Mouse (Mus musculus) limb, embryonic 13.5 days (tissue): ENCODE data around the gene Ppp1cb. TPM values are rescaled to one million over a fixed set of nuclear protein-coding genes. Genes with fewer than 3 reads are reported as not detected.

ENCODE experiments used
- ATAC-seq: fragments of 200-750 bp; cut with Nextera tagmentation; 2 replicates; pipeline ENCODE4 v1.8.0; 2017; ENCODE audit warnings: low read depth, moderate number of reproducible peaks, moderate TSS enrichment; ENCODE audit not compliant: low FRiP score
- H3K27ac ChIP-seq: fragments of 300-500 bp; sonication (generic); 2 replicates; pipeline ENCODE4 v1.5.1; 2015; ENCODE audit warnings: inconsistent platforms, mild to moderate bottlenecking, moderate library complexity
- H3K27me3 ChIP-seq: fragments of 300-500 bp; sonication (generic); 2 replicates; pipeline ENCODE4 v1.6.1; 2015; ENCODE audit warnings: mild to moderate bottlenecking, inconsistent platforms
- H3K36me3 ChIP-seq: fragments of 300-500 bp; sonication (generic); 2 replicates; pipeline ENCODE4 v1.6.1; 2015; ENCODE audit warnings: inconsistent platforms, mild to moderate bottlenecking, moderate library complexity
- H3K4me1 ChIP-seq: fragments of 300-500 bp; sonication (generic); 2 replicates; pipeline ENCODE4 v1.6.1; 2015; ENCODE audit warnings: inconsistent platforms
- H3K4me2 ChIP-seq: fragments of 300-500 bp; sonication (generic); replicated peaks from 2 replicates; pipeline ENCODE4 v1.6.1; 2015; ENCODE audit warnings: inconsistent platforms, mild to moderate bottlenecking, moderate library complexity
- H3K4me3 ChIP-seq: fragments of 300-500 bp; sonication (generic); 2 replicates; pipeline ENCODE4 v1.5.1; 2015; ENCODE audit warnings: moderate library complexity, mild to moderate bottlenecking, inconsistent platforms
- H3K9ac ChIP-seq: fragments of 300-500 bp; sonication (generic); 2 replicates; pipeline ENCODE4 v1.6.1; 2015; ENCODE audit warnings: mild to moderate bottlenecking, inconsistent platforms
- H3K9me3 ChIP-seq: fragments of 300-500 bp; sonication (generic); 2 replicates; pipeline ENCODE4 v1.6.1; 2016; ENCODE audit warnings: inconsistent platforms
- WGBS: fragments of 180-500 bp; shearing (Covaris S2); methylation state at CpG from one replicate; pipeline ENCODE4 v1.1.7; 2015; 5-methylcytosine and 5-hydroxymethylcytosine counted together
- polyA plus RNA-seq: library from polyadenylated mRNA; unstranded; fragments of >200 nt; fragmentation: Nextera tagmentation; extraction: Ambion mirVana; gene quantifications from 2 replicates; pipeline ENCODE4 v1.2.1, GENCODE M21; 2015

Ppp1cb gene
- polyA plus RNA-seq, 1 experiment from 2014 or later: 216 TPM

DNA sequence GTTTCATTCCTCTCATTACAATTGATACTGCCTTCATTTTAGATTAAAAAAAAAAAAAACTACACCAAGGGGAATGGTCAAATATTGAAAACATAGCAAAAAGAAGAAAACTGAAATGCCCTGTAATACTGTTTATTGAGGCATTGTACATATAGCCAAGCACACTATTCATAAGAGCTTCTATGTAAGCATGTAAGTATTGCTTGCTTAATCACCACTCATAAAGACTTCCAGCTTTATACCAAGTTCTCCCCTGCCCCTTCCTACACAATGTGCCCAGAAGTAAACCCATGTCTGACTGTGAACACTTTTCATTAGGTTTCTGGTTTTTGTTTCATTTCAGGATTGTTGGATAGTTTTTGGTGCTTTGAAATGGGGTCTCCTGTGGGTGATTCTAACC is 11.8 kb upstream of the Ppp1cb start:
- H3K27me3 ChIP-seq: no peaks in the 10 kb centered on the region
- no peak for ATAC-seq
- no peaks in the 10 kb centered on the region for H3K36me3 ChIP-seq
- H3K4me2 ChIP-seq: no peak overlapping the region
- H3K4me3 ChIP-seq: no peak overlapping the region
- H3K27ac ChIP-seq: no peak overlapping the region
- H3K9ac ChIP-seq: no peak overlapping the region
- peaks cover 3% of the 10 kb centered on the region; the same call in 1 of the 2 replicates for H3K4me1 ChIP-seq
- no peaks in the 10 kb centered on the region for H3K9me3 ChIP-seq

DNA sequence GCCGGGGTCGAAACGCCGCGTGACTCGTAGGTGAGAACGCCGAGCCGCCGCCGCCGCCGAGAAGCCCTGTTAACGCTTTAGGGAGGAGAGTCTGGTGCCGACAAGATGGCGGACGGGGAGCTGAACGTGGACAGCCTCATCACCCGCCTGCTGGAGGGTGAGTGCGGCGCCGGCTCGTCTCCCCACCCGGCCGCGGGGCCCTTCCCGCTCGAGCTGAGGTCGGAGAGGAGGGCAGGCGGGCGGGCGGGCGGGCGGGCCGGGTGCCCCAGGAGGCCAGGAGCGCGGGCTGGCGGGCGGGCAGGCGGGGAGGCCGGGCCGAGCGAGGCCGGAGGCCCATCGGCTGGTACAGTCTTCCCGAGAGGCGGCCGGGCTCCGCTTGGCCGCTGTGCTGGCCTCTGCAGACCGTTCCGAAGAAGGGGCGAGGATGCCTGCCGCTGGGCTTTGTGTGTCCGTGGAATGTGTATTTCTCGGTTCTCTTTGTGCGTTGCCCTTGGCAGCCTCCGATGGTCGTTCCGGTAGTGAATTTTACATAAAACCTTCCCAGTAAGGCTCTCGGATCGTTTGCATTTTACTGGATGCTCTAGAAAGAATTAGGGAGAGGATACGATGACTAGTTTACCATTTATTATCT is 723 bp downstream of the Ppp1cb start:
- peak overlapping the region; percentile 99 for H3K9ac ChIP-seq
- H3K9me3 ChIP-seq: no peaks in the 10 kb centered on the region
- no peaks in the 10 kb centered on the region for H3K36me3 ChIP-seq
- peak overlapping the region; percentile 100 for H3K27ac ChIP-seq
- WGBS: under 1% methylated on average over 38 of the region's 63 CpGs
- ATAC-seq: peak; percentile 85
- peaks cover 20% of the 10 kb centered on the region; the same call in 1 of the 2 replicates for H3K4me1 ChIP-seq
- H3K27me3 ChIP-seq: no peaks in the 10 kb centered on the region
- H3K4me2 ChIP-seq: peak overlapping the region; percentile 65
- H3K4me3 ChIP-seq: peak overlapping the region; percentile 85

DNA sequence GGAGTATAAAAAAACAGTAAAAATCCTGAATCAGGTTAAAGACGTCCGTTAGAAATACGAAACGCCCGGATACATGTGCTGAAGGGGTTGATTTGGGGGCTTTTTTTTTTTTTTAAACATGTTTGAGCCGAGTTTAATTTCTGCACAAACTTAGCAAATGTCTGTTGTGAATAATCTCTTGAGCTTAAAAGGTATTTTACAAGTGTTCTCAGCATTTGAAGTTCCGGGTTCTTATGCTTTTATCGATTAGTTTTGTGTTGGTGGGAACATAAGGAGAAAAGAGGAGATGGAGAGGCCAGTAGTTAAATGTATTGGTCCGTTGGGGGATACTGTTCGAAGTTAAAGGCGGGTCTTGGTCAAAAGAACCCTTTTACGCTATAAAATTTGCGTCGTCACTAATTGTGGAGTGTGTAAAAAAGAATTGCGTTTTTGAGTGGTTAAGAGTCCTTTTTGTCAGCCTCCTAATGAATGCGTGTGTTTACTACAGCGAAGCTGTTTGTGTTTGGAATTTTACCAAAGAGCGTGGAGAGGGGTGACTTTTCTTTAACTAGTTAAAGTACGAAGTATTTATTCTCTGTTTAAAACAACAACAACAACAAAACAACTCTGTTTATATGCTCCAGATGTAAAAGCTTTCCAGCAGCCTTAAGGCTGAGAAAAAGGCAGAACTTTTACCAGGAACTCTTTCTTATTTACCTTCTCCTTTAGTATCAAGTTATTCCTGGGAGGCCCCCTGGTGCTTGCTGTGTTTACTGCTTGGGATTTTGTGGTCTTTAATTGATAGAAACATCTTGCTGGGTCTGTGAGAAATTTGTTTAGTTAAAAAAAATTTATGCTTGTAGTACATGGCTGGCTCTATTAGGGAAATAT is 1.5 kb downstream of the Ppp1cb start:
- Histone ChIP-seq H3K9me3 (no peaks in the 10 kb centered on the region), H3K4me1 (peaks cover 20% of the 10 kb centered on the region; the same call in 1 of the 2 replicates)
- WGBS: 0% methylated on average over 19 of the region's 19 CpGs

DNA sequence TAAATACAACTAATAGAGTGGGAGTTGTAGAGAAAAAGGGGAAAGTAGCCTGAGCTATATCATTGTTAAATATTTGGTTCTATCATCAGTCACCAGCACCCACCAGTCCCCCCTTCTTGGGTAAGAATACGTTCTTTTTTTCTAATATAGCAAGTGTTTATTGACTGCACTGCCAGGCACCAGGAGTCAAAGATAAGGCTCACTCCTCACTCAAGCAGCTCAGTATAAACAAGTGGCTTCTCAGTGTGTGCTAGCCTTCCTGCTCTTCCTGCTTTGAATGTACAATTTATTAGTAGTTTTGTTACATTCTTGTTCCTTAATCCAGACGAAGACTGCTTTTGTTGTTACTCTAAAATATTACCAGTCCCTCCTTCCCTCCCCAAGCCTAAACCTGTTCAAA is 2.3 kb downstream of the Ppp1cb start:
- 27% methylated on average over 2 of the region's 2 CpGs for WGBS
- H3K4me3 ChIP-seq: peak overlapping the region; percentile 29
- no peaks in the 10 kb centered on the region for H3K27me3 ChIP-seq
- no peaks in the 10 kb centered on the region for H3K9me3 ChIP-seq
- H3K27ac ChIP-seq: no peak overlapping the region
- peaks cover 20% of the 10 kb centered on the region; the same call in 1 of the 2 replicates for H3K4me1 ChIP-seq
- peak overlapping the region; percentile 65 for H3K4me2 ChIP-seq
- no peak overlapping the region; the same call in 1 of the 2 replicates for H3K9ac ChIP-seq
- no peaks in the 10 kb centered on the region for H3K36me3 ChIP-seq
- no peak for ATAC-seq

More for the DNA sequence above, 1.5 kb downstream of the Ppp1cb start:
- peak overlapping the region; percentile 85 for H3K4me3 ChIP-seq
- peak overlapping the region; percentile 65 for H3K4me2 ChIP-seq
- no peaks in the 10 kb centered on the region for H3K27me3 ChIP-seq
- ATAC-seq: no peak
- H3K36me3 ChIP-seq: no peaks in the 10 kb centered on the region
- H3K27ac ChIP-seq: peak overlapping the region; percentile 100
- peak overlapping the region; percentile 99 for H3K9ac ChIP-seq

DNA sequence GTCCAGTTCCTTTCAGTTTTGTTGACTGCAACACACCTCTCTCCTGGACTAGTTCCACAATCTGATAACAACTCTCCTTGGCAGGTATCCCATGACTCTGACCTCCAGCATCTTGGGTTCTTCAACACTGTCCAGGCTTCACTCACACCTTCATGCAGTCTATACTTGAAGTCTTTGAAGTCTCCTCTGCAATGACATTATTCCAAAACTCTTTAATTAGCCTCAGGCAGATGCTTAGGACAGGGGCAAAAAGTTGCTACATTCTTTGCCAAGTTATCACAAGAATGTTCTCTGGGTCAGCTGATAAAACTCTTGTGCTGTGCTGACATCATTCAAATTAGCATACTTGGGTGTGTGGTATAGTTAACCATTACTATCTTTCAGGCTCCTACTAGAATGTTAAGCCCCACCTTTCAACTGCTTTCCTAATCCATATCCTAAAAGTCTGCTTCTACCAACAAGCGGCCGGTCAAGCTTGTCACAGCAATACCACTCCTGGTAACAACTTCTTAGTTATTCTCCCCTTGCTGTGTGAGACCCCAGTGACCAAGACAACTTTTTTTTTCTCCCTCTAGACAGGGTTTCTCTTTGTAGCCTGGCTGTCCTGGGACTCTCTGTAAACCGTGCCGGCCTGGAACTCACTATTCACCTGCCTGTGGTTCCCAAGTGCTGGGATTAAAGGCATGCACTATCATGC is 13.8 kb downstream of the Ppp1cb start:
- no peaks in the 10 kb centered on the region for H3K27me3 ChIP-seq
- H3K36me3 ChIP-seq: peaks cover 4% of the 10 kb centered on the region
- H3K4me1 ChIP-seq: 0 out of 2 replicates have a peak, but pooled peaks cover 3% of the 10 kb centered on the region
- ATAC-seq: no peak
- 90% methylated on average over 4 of the region's 4 CpGs for WGBS
- no peak overlapping the region for H3K4me3 ChIP-seq
- H3K9me3 ChIP-seq: no peaks in the 10 kb centered on the region
- no peak overlapping the region for H3K4me2 ChIP-seq
- no peak overlapping the region for H3K27ac ChIP-seq
- no peak overlapping the region for H3K9ac ChIP-seq

DNA sequence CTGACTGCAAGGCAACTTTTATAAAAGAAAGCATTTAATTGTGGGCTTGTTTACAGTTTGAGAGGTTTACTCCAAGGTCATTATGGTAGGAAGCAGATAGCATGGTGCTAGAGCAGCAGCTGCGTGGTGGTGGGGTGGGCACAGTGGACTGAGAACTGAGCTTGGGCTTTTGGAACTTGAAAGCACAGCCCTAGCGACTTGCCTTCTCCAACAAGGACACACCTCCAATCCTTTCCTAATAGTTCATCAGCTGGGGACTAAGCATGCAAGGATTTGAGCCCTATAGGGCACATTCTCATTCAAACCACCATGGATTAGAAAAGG is 14.3 kb downstream of the Ppp1cb start:
- H3K4me3 ChIP-seq: no peak overlapping the region
- no peak overlapping the region for H3K27ac ChIP-seq
- 80% methylated on average over 2 of the region's 2 CpGs for WGBS
- no peak overlapping the region for H3K4me2 ChIP-seq
- H3K36me3 ChIP-seq: peaks cover 4% of the 10 kb centered on the region
- H3K4me1 ChIP-seq: 0 out of 2 replicates have a peak, but pooled peaks cover 3% of the 10 kb centered on the region
- H3K27me3 ChIP-seq: no peaks in the 10 kb centered on the region
- ATAC-seq: no peak
- H3K9ac ChIP-seq: no peak overlapping the region
- no peaks in the 10 kb centered on the region for H3K9me3 ChIP-seq

DNA sequence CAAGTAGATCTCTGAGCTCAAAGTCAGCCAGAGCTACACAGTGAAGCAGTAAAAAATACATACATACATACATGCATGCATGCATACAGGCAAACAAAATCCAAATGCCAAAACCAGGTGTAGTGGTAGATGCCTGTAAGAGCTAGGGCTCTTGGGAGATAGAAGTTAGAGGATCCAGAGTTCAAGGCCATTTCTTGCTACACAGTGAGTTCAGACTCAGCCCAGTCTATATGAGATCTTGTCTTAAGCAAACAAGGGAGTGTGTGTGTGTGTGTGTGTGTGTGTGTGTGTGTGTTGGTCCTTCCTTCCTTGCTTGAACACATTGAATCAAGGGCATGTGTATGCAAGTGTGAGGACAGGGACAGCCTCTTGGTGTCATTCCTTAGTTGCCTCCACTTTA is 17.9 kb downstream of the Ppp1cb start:
- no peak for ATAC-seq
- Histone ChIP-seq H3K4me3 (no peak overlapping the region), H3K9ac (no peak overlapping the region), H3K4me1 (0 out of 2 replicates have a peak, but pooled peaks cover 3% of the 10 kb centered on the region), H3K9me3 (no peaks in the 10 kb centered on the region), H3K4me2 (no peak overlapping the region), H3K27me3 (no peaks in the 10 kb centered on the region), H3K36me3 (peaks cover 29% of the 10 kb centered on the region), H3K27ac (no peak overlapping the region)

DNA sequence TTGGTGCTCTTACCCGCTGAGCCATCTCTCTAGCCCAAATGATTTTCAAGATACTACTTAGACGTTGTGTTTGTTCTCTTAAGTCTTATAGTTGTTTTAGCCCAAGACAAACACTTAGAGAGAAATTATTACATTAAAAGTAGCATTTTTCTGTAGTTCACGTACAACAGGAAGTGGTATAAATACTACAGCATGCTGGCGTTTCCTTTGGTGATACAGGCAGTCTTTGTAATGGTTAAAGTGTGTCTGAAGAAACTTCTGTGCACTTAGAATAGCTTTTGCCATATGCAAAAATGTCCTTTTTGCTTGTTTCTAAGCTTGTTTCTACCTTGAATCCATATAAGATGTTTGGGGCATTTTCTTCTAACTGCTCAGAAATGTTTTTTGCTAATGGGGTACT is 20.3 kb downstream of the Ppp1cb start:
- Histone ChIP-seq H3K9ac (no peak overlapping the region), H3K9me3 (no peaks in the 10 kb centered on the region), H3K27ac (no peak overlapping the region), H3K4me2 (no peak overlapping the region), H3K27me3 (no peaks in the 10 kb centered on the region), H3K4me1 (0 out of 2 replicates have a peak, but pooled peaks cover 3% of the 10 kb centered on the region), H3K36me3 (peaks cover 42% of the 10 kb centered on the region), H3K4me3 (no peak overlapping the region)
- ATAC-seq: no peak
- WGBS: 88% methylated on average over 4 of the region's 4 CpGs

DNA sequence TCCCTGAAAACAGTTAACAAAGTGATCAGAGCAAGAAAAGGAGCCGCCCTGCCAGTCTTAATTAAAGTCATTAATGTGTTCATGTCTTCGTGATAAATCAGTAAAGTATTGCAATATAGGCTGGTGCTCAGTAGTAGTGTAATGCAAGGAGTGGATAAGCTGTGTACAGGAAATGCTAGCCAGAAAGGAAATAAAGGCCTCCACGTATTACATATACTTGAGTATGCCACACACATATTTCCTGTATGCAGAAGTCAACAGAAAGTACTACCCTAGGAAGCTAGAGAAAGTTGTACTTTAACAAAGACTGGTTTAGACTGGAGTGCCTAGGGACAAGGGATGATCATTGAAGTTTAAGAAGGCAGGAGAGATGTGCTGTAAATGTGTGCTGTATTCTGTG is 26.8 kb downstream of the Ppp1cb start:
- ATAC-seq: no peak
- H3K4me2 ChIP-seq: no peak overlapping the region
- H3K36me3 ChIP-seq: peaks cover 81% of the 10 kb centered on the region
- no peaks in the 10 kb centered on the region for H3K9me3 ChIP-seq
- H3K27ac ChIP-seq: no peak overlapping the region
- WGBS: 90% methylated on average over 3 of the region's 3 CpGs
- no peaks in the 10 kb centered on the region for H3K27me3 ChIP-seq
- no peaks in the 10 kb centered on the region for H3K4me1 ChIP-seq
- no peak overlapping the region for H3K9ac ChIP-seq
- H3K4me3 ChIP-seq: no peak overlapping the region

DNA sequence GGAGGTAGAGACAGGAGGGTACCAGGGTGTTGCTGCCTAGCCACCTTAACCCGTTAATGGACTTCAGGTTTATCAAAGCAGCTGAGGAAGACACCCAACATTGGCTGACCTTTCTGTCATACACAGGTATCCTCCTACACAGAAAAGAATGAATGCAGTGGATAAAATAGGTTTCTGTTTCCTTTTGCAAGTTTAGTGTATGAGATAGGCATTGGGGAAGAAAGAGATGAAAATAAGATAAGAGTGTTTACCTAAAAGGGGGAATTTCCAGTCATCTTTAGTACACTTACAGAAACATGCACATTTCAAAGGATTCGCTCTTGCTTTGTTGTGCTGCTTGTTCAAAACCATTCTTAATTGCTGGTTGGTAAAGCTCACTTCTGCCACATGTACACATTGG is 29.4 kb downstream of the Ppp1cb start:
- no peak overlapping the region for H3K27ac ChIP-seq
- H3K4me2 ChIP-seq: no peak overlapping the region
- H3K9ac ChIP-seq: no peak overlapping the region
- WGBS: 89% methylated on average over 2 of the region's 2 CpGs
- H3K9me3 ChIP-seq: no peaks in the 10 kb centered on the region
- H3K36me3 ChIP-seq: peaks cover 75% of the 10 kb centered on the region
- H3K4me1 ChIP-seq: no peaks in the 10 kb centered on the region
- no peak overlapping the region for H3K4me3 ChIP-seq
- H3K27me3 ChIP-seq: no peaks in the 10 kb centered on the region
- no peak for ATAC-seq

DNA sequence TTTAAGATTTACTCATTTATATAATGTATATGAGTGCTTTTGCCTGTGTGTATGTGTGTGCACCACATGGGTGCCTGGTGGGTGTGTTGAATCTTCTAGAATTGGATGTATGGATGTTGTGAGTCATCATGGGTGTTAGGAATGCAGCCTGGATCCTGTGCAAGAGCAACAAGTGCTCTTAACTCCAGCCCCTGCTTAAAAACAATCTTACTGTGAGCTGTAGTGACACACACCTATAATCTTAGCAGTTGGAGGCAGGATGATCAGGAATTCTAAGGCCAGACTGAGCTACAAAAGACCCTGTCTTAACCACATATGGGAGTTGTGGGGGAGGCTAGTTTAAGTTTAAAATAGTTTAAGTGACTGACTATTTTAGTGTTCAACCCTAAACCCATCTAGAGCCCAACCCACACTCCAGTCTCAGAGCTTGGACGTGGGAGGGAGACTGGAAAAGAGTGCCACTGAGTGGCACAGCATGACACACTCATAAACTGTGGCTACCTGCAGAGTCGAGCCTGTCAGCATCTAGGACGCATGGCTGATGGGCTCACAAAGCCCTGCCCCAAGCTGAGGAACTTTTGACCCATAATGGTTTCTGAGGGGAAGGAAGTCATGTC is 35.5 kb downstream of the Ppp1cb start:
- Histone ChIP-seq H3K4me1 (no peaks in the 10 kb centered on the region), H3K9me3 (peaks cover 4% of the 10 kb centered on the region; the same call in 1 of the 2 replicates), H3K4me3 (no peak overlapping the region), H3K4me2 (no peak overlapping the region), H3K36me3 (peaks cover 69% of the 10 kb centered on the region), H3K9ac (no peak overlapping the region), H3K27ac (no peak overlapping the region), H3K27me3 (no peaks in the 10 kb centered on the region)
- 65% methylated on average over 3 of the region's 3 CpGs for WGBS
- ATAC-seq: no peak

DNA sequence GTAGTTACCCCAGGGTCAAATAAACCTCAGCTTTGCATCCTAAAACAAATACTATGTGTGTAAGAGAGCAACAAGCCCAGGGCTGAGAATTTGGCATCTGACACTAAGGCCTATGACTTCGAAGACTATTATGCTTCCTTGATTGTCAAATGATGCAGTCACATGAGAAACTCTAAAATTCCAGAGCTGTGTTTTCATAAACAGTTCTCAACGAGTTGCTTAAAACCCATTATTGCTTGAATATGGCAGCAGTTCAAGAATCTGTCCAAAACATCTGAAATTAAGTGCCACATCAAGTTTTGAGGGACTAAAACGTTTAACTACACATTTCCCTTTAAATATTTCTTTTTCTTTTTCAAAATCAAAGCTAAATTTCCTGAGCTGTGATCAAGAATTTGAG is 50.1 kb downstream of the Ppp1cb start:
- no peak overlapping the region for H3K4me2 ChIP-seq
- 70% methylated on average over 3 of the region's 3 CpGs for WGBS
- no peaks in the 10 kb centered on the region for H3K9me3 ChIP-seq
- no peaks in the 10 kb centered on the region for H3K27me3 ChIP-seq
- peaks cover 16% of the 10 kb centered on the region for H3K36me3 ChIP-seq
- no peak overlapping the region for H3K27ac ChIP-seq
- H3K4me1 ChIP-seq: no peaks in the 10 kb centered on the region
- no peak overlapping the region for H3K9ac ChIP-seq
- ATAC-seq: no peak
- H3K4me3 ChIP-seq: no peak overlapping the region
